Mouse (Mus musculus): ENCODE results near the gene Rabl6.

DNA sequence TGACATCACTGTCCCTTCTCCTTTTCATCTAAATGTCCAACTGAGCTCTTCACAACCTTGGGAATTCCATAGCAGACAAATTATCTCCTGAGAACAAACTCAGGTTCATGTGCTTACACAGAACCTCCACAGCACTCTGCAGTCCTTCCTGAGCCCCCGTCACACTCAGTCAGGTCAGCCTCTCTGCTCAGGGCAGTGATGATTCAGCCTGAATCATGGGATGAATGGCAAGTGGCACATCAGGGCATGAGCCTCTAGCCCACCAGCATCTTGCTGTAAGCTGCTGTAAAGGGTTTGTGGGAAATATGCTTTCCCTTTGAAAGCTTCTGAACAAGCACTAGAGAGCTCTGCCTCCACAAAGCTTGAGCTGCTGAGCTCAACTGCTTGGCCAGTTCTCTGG is 9.6 kb downstream of the Rabl6 start:
- TF ChIP-seq POLR2A (IDR thresholded peaks at IDR 0.05; ENCODE audit: borderline replicate concordance, control insufficient read depth, low read depth, low read length): no peak
- TF ChIP-seq CTCF (IDR thresholded peaks at IDR 0.05; ENCODE audit: control insufficient read depth, insufficient read depth, low read length): no peak
